Mouse (Mus musculus): Measurements from ENCODE around the gene Ndc1.
A peak's percentile ranks its signal among the peaks of the same experiment; 100 is the strongest.
"Not testable (repeated sequence)": the region's sequence is repeated elsewhere in the genome, so short reads cannot be mapped to it uniquely, and the experiment has no call there.

The Ndc1 gene

DNA sequence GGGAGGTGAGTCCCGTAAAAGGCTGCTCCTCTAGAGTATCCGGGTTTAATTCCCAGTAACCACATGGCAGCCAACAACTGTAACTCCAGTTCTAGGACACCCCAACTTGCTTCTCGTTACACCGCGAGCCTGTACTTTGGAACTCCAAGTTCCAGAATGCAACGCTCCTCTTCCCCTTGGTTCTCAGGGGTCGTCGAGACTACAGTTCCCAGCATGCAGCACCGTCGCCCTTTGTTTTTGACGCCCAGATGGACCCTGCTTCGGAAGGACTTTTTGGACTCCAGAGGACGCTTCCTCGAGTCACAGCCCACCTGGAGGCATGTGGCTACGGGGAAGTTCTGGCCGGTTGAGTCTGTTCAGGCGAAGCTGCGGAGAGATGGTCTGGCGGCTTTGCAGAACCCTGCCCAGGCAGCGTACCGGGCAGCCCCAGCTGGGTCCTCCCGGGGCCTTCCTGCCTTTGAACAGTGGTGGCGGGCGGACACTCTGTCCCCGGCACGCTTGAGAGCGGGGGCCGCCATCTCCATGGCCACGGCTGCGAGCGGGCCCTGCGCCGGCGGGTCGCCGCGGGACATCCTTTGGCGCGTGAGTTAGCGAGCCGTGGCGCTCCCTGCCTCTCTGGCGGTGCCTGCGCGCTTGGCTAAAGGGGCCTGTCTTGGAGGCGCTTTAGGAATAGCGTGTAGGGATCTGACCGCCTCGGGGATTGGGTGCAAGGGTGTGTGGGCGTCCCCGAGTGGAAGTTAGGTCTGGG lies at the start of gene Ndc1:
Gene Ndc1, plus strand, starts transcription at position 218 of the 748 bp plus-strand sequence.
- peak; percentile 94 for DNase-seq

DNA sequence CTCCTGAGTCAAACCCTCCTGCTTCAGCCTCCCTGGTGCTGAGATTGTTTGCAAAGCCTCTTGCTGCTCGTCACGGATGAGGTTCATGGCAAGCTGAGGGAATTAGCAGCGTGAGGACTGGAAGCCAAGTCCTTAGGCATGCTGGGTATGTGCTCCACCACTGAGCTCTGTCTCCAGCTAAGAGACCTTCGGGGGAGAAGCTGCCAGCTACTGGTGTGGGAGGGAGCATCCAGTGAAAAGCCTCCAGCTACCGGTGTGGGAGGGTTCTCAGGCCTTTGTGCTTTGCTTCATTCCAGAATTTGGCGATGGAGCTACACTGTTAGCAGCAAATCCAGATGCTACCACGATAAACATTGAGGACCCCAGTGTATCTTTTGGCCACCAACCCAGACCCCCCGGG lies 48.9 kb upstream of the Ndc1 start:
- no peak for DNase-seq

DNA sequence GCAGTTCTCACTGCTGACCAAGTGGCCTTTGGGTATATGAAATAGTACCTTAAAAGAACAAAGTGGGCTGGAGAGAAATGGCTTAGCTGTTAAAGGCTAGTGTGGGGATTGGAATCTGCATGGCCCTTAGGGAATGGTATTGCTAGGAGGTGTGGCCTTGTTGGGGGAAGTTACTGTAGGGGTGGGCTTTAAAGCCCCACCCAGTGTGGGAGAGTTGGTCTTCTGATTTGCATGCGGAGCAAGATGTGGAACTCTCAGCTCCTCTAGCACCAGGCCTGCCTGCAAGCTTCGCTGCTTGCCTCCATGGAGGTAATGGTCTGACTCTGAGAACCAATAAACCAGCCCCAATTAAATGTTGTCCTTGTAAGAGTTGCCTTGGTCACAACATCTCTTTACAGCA lies 46.5 kb upstream of the Ndc1 start:
- no peak for DNase-seq

DNA sequence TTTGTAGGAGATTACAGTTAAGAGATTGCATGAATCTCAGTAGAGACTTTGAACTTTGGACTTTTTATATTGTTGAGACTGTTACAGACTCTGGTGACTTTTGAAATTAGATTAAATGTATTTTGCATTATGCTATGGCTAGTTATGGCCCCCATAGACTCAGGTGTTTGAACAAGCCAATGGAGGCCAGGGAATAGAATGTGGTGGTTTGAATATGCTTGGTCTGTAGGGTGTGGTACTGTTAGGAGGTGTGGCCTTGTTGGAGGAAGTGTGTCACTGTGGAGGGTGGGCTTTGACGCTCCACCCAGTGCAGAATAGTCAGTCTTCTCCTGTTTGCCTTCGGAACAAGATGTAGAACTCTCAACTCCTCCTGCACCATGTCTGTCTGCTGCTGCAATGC lies 44.5 kb upstream of the Ndc1 start:
- no peak for DNase-seq

DNA sequence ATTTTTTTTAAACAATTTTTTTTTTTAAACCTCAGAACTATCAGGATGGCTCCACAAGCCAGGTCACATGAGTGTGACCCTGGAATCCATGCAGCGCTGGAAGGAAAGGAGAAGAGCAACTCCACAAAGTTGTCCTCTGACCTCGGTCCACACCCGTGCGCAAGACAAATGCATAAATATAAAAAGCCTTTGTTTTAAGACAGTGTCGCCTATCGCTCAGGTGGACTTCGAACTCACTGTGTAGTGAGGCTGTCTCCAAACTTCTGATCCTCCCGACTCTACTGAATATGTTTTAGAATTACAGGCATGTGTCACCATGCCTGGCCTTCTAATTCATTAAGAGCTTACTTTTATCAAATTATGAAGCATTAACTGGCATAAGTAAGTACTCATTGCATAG lies 39.1 kb upstream of the Ndc1 start:
- DNase-seq = no peak

DNA sequence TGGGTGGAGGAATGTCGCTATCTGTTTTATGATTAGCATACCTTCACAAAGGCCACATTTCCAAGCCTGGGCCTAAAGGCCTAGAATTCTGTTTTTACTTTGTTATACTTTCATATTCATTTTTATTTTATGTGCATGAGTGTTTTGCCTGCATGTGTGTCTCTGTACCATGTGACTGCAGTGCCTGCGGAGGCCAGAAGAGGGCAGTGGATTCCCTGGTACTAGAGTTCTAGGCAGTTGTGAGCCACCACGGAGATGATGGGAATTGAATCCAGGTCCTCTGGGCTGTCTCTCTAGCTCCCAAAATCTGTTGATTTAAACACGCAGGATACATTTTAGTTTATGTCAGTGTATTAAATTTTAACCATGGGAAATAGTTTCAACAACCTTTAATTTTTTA lies 34.1 kb upstream of the Ndc1 start:
- no peak for DNase-seq

DNA sequence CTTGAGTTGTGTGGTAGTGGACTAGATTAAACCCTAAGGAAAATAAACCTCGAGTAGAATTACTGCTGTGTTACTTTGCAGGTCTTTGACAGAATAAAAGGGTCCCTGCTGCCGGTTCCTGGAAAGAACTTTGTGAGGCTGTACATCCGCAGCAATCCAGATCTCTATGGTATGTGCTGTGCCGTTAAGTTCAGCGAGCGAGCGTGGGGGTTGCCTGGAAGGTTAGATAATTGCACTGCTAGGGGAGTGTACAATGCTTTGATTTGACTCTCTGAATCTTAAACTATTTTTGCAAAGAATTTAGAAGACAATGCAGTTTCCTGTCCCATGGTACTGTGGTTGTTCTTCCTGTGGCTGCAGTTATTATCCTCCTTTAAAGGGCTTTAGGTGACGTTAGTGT lies 31.2 kb upstream of the Ndc1 start:
- DNase-seq = no peak

DNA sequence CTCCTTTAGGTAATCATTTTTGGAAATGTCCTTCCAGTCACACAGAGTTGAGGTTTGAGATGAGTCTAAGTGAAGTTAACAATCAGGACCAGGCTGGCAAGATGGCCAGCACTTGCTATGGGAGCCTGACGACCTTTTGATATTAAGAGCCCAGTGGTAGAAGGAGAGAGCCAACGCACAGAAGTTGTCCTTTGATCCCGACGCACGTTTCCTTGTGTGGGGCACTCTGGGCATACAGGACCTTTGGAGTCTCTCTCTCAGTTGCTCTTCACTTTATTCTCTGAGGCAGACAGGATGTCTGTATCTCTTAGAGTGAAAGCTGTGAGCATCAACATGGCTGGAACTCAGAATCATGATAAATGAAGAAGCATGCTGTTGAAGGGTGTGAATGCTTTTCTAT lies 30.1 kb upstream of the Ndc1 start:
- no peak for DNase-seq

DNA sequence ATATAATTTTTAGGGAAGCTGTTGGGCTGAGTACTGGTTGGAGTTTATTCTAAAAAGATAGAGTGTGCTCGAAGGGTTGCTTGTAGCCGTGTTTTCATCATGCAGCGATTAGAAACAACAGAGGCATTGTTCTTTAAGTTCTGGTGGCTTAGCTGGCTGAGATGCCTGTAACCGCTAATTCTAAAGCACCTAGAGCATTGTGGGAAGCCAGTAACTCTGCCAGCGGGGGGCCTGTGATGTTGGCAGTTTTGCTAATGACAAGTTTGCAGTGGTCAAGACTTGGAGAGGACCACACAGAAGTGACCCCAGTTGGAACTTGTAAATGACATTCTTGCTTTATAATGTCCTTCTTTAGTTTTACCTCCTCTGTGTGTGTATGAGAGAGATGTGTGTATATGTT lies 26.2 kb upstream of the Ndc1 start:
- DNase-seq = peak; percentile 48

DNA sequence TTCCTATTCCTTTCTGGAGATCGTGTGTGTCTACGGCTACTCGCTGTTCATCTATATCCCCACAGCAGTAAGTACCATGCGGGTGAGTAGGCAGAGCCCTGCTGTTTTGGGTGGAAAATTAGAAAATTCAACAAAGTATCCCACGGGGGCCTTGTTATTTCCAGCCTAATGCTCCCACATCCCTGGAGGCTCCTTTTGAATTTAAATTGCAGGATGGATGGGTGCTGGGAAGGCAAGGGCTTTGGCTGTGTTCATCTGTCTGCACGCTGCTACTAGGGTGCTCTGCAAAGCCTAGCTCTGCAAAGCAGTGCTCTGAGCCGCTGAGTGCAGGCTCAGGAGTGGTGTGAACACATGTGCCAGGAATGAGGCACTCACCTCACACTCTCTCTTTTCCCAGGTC lies 23.0 kb upstream of the Ndc1 start:
- no peak for DNase-seq

DNA sequence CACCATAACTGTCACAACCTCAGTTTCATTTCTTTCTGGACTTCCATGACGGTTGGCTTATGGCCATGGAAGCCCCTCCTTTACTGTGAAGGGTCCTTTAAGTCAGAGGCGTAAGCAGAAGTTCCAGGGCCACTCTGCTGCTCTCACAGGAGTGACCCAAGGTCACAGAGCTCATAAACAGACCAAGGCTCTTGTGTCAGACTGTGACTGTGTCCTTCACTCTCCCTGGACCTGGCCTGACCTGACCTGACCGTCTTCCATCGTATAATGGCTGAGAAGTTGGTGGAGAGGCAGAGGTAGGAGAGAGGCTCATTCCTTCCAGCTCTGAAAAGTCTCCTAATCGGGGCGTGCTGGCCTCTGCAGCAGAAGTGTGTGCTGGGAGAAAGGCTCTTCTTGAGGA lies 20.4 kb upstream of the Ndc1 start:
- no peak for DNase-seq

DNA sequence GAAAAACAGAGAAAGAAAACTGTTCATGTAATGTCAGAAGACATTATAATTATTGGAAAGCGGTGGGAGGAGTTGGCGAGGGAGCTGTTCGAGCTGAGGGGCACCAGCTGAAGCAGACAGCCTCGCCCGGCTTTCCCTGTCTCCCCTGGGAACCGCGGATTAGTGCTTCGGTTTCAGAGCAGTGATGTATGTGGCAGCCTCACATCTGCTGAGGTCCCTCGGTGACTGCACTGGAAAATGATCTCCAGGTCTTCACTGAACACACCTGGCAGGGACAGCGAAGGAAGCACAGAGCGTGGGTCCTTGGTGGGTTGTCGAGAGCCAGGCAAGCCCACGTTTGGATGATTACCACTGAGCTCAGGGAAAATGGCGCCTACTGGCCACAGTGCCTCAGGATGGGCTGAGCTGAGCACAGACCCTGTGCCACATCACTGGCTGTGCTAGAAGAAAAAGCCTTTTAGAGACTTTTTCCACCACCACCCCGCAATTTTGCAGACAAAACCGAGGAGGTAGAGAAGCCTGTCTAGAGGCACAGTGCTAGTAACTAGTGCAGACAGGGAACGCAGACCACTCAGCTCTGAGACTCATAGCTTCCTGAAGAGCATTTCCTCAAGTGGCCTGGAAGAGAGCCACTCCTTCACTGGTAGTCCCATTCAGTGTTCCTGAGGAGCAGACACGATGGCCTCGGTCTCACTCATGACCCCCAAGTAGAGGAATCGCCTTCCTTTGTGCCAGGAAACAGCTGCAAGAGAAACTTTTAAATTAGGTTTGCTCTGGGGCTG lies 18.9 kb upstream of the Ndc1 start:
- peak; percentile 14 for DNase-seq

DNA sequence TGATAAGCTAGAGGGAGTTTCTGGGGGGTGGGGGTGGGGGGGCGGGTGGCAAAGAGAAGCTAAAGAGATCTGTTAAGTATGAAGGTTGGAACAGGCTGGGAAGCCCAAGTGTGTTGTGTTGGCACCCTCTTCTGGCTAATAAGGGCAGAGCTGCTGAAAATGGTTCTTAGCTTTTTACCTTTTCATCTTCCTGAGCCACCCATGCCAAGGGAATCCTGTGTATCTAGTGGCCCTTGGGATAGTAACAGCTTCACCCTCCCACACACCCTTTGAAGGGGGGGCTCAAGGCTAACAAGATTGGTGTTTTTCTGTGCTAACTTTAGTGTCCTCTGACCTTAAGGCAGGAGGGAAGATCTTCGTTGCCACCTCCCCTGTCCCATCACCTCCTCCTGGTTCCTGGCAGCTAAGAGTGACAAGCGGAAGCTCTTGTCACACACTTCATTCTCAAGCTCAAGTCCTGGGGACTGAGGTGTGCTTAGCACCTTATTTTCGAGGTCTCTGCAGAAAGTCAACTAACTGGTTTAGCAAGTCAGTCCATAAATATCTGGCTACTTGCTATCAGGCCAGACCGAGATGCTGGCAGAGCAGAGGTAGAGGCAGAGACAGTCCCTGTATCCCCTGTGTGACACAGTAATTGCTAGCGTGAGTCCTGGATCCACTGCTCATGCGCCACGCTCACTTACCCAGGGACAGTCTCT lies 18.1 kb upstream of the Ndc1 start:
- DNase-seq = peak; percentile 71

DNA sequence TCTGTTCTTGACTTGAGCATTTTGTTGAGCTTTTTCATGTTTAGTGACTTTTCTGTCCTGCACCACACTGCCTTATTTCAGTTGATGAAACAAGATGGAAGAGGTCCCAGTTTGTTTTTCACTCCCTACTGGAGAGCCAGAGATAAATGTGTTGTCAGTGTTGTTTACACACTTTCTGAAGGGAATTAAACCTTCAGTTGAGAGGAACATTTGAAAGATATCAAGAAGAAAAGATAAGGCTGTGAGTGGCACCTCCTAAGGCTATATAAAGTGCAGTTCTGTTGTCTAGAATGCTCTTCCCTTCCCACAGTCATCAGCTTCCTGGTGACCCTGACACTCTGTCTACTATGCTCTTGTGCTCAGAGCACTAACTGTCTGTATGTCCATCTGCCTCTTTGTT lies 16.2 kb upstream of the Ndc1 start:
- DNase-seq = no peak

DNA sequence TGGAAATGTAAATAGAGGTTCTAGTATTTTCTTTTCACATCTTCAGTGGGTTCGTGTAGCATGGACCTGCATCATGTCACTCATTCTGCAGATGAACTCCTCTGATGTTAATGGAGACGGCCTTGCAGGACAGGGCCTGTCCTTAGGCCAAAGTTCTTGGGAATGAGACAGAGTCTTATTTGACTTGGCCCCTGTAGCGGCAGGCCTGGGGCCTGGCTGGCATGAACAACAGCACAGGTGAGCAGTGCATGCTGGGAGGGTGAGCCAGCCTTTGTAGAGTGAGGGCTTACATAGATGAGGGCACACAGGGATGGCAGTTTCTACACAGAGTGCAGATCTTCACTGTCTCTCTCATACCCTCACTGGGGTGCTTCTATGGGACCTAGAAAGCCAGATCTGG lies 14.0 kb upstream of the Ndc1 start:
- DNase-seq = no peak

DNA sequence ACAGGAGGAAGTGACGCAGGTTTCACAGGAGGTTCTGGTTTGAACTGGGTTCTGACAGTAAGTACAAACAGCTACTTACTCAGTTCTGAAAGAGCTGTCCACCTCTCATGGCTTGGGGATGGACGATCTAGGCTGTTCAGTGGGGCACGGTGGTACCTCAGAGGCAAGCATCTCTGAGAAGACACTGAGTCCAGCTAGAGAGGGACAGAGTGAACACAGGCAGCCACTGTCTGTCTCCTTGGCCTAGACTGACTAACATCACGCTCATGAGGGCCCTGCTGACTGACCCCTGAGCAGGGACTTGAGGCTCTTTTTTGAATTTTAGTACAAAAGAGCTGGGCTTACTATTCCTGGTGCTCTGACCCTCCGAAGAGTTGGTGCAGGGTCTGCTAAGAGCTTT lies 13.5 kb upstream of the Ndc1 start:
- no peak for DNase-seq

DNA sequence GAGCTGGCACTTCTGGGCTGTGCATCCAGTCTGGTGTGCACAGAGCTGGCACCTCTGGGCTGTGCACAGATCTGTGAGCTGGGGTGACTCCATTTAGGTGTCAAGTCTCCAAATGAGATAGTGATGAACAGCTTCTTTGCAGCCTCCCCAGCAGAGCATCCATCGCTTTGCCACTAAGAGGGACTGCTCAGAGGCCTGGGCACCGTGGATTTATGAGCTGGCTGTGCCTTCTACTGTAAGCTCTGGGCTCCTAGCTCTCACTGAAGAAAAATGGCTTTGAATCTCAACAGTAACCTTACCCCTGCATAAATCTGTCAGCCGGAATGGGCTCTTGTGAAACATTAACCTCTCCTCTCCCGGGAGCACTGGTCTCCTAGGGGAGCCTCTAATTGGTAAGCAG lies 13.0 kb upstream of the Ndc1 start:
- DNase-seq = peak; percentile 78

DNA sequence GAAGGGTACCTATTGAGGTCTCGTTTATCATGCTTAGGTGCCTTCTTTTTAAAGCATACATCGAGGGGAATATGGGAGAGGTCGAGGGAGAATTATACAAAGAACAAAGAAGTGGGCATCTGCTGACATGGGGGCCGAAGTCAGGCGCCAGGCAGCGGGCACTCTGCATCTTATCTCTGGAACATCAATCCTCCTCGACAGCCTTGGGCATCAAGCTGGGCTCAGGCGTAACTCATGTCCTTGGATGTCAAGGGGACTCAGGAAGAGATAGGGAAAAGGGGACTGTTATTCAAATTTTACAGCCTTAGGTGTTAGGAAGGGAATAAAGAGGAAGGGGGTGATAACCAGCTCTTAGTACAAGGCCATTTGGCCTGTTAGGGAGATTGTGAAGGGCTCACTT lies 10.4 kb upstream of the Ndc1 start:
- DNase-seq = not testable (repeated sequence)

DNA sequence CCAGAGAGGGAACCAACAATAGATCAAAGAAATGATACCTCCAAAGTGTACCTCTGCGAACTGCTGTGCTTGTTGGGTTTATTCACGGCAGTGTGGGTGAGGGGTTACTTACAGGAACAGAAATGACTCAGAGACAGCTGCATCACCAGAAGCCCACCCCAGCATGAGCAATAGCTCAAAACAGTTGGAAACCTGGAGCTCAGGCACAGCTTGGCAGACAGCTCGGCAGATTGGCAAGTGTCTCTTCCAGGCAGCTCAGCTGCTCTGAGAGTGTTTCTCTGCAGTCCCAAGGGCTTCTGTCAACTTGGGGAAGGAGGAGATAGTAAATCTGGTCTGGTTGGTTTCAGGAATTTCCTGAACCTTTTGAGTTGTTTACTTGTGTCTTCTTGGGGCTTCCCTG lies 9.1 kb upstream of the Ndc1 start:
- no peak for DNase-seq

DNA sequence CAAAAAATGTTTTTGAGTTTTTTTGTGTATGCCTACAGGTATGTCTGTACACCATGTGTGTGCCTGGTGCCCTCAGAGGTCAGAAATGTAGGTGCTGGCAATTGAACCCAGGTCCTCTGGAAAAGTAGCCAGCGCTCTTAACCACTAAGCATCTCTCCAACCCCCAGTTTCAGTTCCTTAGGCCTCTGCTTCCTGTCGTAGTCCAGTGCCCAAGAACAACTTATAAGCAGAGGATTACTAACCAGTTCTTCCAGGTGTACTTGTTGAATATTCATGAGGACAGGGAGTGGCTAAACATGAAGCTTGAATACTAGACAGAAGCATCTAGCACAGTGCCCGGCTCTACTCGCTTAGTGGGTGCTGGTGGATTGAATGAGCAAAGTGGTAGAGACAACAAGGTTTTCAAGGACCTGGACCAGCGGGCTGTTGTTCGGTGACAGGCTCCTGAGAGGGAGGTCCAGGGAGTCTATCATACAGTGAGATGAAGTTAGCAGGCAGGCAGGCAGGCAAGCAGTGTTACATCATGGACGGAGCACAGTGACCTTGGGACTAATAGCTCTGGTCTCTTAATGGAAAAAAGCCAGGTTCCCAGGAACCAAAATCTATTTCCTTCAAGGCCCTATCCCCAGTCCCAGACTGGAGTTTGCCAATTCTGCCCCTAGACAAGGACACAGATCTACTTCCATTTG lies 7.0 kb upstream of the Ndc1 start:
- no peak for DNase-seq

DNA sequence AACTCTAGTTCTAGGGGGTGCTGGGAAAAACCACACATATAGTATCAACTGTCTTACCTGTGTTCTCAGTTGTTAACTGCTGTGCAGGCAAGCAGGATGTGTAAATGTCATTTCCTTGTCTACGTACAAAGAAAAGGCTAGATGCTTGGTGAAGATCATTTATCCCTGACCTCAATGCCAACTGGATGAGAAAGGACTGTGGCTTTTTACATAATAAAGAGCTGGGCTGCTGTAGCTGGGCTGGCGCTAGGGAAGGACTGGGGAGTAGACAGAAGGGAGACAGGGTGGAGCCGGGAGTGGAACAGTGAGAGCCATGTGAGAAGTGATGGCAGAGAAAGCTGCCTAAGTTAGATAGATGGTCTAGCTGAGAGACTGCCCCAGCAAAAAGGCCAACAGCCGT lies 4.8 kb upstream of the Ndc1 start:
- no peak for DNase-seq

DNA sequence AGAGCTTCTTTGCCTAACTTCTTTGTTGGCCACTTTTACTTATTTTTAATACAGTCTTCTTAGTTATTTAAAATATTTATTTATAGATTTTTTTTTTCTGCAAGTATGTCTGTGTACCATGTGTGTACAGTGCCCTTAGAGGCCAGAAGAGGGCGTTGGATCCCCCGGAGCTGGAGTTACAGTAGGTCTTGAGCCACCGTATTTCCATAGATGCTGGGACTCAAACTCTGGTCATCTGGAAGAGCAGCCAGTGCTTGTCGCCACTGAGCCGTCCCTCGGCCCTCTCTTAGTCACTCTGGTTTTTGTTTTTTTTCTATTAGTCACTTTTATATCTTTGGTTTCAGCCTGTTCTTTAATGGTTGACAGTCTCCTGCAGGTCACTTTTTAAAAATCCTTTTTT lies 4.0 kb upstream of the Ndc1 start:
- no peak for DNase-seq

DNA sequence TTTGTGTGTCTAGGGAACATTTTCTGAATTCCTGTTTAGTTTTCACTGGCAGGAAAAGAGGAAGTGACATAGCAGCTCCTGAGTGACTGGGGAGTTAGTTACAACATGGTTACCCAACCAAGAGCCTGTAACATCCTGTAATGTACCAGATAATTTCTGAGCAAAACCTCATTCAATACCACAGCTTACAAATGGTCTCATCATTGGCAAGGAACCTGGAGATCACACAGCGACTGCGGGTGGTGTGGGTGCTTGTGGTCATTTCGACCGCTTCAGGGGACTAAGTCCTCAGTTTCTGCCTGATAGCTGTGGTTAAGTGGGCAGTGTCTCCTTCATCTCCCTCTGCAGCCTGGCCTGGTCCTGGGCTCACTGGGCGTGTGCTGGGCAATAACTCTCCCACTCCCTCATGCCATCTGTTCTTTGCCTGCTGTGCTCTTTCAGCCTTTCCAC lies 3.4 kb upstream of the Ndc1 start:
- DNase-seq = no peak
